Mouse (Mus musculus) heart, postnatal 4 days (tissue): ENCODE results near the gene D11Wsu47e. TPM values are rescaled to one million over a fixed set of nuclear protein-coding genes. Genes with fewer than 3 reads are reported as not detected.

Source experiments
- DNase-seq: peaks from one replicate; pipeline ENCODE4 v3.0.0; 2021
- total RNA-seq, 2 experiments: library from RNA; stranded (reverse); gene quantifications; 2 replicates each; pipeline ENCODE4 v1.2.3; 2021

Gene D11Wsu47e
- total RNA-seq, 2 experiments from 2014 or later = 9.1 to 9.9 TPM

- DNase-seq = no peak
Observed at GRCm38 (mm10) chr11:113708629-113709213, 24.5 kb downstream of the D11Wsu47e start.

DNA sequence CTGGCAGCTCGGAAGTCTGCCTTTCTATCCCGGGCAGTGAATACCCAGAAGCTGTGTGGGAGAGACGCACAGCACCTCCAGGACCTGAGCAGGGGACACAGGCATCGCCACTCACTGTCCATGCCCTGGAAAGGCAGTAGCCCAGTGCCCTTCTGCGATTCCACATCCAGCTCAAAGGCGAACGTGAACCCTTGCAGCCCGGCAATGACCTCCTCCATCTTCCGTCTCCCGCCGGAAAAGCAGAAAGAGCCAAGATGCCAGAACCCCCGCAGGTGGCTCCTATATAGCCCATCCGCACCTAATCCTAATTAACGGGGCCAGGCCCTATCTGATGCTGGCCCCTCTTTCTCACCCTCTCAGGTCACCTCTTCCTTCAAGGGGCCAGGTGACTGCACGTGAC, 25.1 kb downstream of the D11Wsu47e start:
- DNase-seq = no peak

- DNase-seq = no peak
Observed at GRCm38 (mm10) chr11:113709731-113710256, 25.6 kb downstream of the D11Wsu47e start, which contains the start of gene Cpsf4l. Gene Cpsf4l, minus strand, starts transcription at chr11:113710017.

GRCm38 (mm10) chr11:113710257-113710777, 26.1 kb downstream of the D11Wsu47e start:
- DNase-seq = no peak

DNA sequence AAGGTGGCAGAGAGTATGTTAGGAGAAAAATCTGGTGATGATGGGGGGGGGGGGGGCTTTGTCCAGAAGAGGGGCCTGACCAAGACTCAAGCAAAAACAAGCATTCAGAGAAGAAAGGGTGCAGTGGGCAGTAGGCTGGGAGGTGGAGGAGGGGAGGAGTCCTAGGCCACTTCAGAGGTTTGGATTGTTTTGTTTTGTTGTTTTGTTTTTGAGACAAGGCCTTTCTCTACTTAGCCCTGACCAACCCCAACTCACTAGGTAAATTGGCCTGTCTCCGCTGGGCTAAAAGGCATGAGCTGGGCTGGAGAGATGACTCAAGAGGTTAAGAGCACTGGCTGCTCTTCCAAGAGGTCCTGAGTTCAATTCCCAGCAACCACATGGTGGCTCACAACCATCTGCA, 26.8 kb downstream of the D11Wsu47e start:
- no peak for DNase-seq

DNA sequence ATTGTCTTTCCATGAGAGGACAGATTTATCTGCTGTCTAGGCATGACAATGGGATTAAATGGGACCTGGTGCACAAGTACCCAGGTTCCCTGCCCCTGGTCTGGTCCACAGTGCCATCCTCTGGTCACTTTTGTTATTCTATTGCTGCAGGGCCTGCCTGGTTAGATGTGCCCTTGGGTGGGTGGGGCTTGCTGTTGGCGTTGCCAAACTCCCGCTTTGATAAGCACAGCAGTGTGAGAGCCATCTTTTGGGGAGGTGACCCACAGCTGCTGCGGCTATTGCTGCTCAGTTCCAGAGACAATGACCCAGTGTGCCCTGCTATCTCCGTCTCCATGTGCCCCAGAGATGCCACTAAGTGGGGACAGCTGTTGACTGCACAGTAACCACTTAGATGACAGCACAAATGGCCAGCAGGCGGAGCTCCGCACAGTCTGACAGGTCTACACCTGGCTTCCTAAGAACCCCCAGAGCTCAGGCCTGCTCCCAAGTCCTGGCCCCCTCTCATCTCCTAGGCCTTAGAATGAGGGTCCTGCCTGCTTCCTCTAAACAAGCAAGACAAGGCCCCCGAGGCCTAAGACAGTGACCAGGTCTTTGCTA, 31.0 kb downstream of the D11Wsu47e start:
- DNase-seq = no peak

DNA sequence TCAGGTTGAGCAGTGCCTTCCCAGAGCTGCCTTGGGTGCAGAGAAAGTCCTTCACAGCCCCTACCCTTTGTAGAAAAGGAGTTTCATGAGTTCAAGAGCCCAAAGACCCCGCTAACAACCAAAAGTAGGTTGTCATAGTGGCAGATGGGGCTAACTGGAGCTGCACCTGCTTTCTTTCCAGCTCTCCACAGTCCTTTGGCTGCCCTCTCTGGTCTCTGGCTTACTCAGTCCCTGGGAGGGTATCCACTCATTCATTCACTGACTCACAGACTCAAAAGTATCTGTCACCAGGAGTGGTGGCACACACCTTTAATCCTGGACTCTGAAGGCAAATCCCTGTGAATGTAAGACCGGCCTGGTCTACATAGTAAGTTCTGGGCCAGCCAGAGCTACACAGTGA, 31.9 kb downstream of the D11Wsu47e start:
- no peak for DNase-seq

DNA sequence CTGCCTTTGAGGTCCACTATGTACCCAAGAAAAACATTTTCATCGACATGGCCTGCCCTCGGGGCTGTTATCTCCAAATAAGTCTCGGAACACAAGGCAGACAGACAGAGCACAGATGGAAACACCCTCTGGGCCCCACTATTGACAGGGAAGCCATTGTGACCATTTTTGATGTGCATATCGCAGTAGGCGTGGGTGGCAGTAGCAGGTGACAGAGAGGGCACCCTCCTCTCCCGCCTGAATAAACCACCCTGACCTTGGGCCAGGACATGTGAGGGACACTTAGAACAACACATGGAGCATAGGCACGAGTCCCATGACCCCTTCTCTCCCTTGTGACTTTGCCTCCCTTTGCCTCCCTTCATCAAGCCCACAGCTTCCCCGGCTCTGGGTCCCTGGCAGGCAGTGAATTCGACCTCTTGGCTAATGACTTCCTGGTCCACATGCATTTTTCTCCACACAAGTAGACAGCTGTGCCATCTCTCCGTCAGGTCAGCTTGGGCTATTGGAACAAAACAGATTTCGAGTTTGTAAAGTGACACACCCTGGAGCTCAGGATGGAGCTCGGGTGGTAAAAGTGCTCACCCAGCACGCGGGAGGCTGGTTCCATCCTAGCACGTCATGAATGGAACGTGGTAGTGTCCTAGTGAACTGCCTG, 33.7 kb downstream of the D11Wsu47e start:
- no peak for DNase-seq

DNA sequence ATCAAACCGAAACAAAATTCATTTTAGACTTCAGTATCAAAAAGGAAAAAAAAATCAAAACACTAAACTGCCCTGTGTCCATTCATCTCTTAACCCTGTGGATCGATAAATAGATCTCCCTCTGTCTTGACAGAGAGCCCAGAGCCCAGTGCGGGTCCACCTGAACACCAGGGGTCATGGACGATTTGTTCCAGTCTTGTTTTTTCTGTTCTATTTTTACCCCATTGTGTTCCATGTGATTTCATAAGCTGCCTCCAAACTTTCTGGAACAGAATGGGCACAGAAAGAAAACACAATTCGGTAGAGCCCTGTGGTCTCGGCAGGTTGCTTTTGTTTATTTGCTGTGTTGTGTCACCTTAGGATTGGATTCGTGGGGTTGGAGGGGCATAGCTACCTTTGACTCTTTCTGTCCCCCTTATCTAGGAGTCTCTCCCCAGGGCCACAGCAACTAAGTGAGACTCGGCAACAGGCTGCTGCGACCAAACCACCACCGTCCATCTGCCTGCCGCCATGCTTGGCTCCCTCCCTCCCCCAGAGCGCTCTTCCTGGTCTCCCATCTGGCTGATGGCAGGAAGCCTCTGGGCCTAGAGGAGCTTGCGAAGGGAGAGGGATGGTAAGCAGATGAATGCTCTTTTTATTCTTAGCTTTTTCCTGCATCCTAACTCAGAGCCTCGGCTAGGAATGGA, 38.3 kb downstream of the D11Wsu47e start:
- no peak for DNase-seq

GRCm38 (mm10) chr11:113725235-113726048, 41.2 kb downstream of the D11Wsu47e start:
- peak; percentile 53 for DNase-seq

DNA sequence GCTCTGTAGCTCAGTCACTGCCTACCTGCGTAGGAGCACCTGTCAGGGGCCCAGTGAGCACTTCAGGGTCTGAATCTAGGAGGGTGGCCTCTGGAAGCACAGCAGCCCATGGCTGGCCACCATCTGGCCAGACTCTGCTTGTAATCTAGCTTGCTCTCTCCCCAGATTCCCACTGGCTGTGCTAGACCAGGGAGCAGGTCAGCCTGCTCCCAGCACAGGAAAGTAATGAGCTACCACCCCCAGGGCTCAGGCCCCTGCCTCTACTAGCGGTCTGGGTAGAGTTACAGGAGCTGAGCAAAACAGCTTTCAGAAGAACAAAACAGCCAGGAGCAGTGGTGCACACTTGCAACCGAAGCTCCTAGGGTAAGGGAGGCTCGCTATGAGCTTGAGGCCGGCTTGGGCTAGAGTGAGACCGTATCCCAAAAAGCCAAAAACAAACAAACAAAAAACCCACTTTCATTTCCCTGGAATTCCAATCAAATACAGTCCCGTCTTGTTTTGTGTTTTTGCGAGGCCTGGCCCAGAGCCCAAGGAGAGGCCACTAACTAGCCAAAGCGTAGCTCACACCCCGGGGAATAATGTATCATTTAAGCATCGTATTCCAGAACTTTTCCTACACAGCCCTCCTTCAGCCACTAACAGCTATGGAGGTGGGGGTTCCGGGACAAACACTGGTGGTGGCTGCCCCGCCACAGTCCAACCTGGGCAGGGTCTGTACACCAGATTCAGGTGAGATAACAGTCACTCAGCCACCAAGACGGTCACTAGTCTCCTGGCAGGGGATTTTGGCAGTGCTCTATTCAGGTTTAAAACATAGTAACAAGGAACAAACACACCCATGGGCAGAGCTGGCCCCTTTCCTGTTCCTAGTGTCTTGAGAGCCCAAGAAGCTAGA, 43.0 kb downstream of the D11Wsu47e start:
- no peak for DNase-seq

DNA sequence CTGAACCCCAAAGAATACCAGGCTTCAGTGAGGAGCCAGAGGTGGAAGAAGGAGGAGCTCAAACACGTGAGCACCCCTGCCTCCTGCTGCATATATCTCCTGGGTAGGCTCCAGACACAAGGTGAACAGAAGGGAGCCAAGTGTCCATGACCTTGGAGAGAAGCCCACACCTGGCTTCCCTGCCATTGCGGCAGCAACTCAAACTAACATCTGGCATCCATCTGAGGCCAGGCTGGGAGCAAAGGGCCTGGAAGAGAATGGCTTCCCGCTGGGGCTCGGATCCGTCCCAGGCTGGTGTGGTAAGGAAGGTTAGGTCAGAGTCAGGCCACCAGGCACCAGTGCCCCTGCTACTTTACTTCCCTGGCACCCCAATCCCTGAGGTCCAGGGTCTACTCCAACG, 43.8 kb downstream of the D11Wsu47e start:
- DNase-seq = no peak

GRCm38 (mm10) chr11:113729239-113729638, 45.0 kb downstream of the D11Wsu47e start:
- DNase-seq = no peak

GRCm38 (mm10) chr11:113729917-113730316, 45.7 kb downstream of the D11Wsu47e start:
- no peak for DNase-seq

DNA sequence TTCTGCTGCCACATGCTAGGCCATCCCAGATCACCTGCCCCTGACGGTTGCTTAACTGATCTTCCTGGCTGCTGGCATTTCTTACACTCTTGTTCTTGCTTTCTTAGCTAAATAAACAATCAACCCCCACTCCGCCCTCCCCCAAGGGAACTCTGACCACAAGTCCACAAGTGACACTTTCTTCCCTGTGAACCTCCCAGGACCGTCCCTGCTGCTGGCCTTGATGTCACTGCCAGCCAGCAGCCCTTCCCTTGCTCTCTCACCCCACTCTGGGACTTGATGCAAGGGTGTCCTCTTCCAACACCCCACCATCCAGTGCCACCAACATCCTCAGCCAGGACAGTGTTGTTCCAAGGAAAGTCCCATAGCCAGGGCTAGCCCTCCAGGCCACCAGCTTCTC, 46.7 kb downstream of the D11Wsu47e start:
- no peak for DNase-seq

DNA sequence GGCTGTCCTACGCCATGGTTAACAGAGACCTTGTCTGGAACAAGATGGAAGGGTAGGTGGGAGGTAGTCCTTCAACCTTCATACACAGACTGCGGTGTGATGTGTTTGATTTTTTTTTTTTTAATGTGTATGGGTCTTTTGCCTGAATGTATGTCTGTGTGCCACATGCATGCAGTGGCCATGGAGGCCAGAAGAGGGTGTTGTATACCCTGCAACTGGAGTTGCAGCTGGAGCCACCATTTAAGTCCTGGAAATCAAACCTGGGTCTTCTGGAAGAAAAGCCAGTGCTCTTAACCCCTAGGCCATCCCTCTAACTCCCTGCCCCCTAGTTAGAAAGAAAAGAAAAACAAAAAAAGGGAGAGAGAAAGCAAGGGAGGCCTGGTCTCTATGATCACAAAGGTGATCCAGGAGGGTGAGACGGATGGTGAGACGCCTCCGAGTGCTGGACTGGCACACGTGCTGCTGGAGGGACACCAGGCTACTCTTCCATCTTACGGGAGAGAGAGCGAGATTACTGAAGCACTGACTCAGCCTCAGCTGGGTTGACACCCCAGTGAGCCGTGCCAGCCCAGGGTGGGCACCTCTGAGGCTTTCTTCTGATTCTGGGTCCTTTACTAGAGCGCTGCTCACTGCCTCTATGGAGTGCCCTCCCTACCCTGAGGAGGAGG, 47.9 kb downstream of the D11Wsu47e start:
- DNase-seq = no peak

DNA sequence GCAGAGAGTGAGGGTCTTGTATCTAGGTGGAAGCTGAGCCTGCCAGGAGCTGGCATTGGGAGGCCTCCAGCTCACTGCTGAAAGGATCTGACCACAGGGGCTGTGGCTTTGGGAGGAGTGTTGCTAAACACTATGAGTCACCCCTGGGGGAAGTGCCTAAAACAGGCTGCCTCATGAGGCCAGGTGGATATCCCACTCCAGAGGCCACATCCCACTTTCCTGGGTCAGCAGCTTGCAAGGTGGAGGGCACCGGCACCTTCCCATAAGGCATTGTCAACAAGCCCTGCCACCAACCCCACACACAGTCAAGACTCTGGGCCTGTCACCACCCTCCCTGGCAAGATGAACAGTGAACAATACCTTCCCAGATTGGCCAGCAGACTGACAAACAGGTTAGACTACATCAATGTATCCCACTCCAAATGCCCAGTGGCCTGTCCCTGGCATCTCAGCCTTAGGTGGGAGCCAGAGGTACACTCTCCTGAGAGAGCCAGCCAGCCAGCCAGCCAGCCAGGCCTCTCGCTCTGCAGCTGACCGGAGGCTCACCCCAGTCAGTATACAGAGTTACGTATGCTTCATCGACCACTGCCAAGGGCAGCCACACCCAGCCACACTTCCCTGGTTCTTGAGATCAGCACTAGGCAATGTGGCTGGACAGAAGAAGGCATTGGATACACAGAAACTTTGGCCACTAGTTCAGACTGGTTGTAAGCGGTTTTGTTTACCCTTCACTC, 49.6 kb downstream of the D11Wsu47e start:
- DNase-seq = peak; percentile 48

DNA sequence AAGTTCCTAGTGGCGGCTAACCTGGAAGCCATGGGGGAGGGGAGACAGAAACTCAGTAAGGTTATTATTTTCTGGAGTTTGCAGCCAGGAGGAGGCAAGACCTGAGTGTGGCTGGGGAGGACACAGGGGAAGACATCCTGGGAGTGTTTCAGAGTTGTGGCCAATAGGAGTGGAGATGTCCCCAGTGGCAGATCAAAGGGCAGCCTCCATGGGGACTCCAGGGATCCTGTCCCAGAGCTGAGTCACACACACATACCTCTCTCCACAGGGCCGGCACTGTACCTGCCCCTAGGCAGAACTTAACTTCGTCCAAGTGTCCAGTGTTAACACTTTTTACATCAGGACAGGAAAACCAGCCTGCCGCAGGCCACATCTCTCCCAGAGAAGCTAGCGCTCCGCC, 50.9 kb downstream of the D11Wsu47e start:
- DNase-seq = no peak

DNA sequence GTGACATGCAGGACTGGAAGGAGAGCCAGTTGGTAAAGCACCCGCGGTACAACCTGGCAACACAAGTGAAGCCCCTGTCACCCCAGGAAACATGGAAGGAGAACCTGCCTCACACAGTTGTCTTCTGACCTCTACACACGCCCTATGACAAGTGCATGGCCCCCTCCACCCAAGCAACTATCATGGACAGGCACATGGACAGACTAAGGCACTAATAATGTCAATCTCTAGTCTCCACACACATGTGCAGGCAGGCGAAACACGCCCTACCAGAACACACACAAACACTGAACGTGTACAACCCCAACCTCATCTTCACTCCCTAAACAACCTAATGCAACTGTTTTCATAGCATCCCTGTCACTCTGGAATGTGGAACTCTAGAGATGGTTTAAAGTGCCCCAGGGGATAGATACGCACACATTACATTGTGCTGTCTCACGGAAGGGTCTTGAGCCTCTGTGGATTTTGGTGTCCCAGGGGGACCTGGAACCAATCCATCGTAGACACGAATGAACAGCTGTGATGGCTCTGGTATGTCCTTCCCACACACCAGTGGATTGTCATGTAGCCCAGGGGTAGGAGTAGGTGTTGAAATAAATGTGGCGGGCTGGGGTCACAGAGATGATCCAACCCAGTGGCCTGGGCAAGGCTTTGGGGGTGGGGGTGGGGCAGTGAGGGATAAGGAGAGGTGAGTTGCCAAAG, 52.8 kb downstream of the D11Wsu47e start:
- no peak for DNase-seq
